Mouse (Mus musculus) heart, postnatal 0 days (tissue): Measurements from ENCODE around the gene Lins1.

Experiments
- CTCF ChIP-seq: IDR thresholded peaks from 2 replicates; pipeline ENCODE4 v1.5.1; 2016; ENCODE audit warnings: antibody characterized with exemption, control low read depth, low read depth
- EP300 ChIP-seq: IDR thresholded peaks from 2 replicates; pipeline ENCODE4 v1.6.1; 2016; ENCODE audit warnings: antibody characterized with exemption, low read depth

DNA sequence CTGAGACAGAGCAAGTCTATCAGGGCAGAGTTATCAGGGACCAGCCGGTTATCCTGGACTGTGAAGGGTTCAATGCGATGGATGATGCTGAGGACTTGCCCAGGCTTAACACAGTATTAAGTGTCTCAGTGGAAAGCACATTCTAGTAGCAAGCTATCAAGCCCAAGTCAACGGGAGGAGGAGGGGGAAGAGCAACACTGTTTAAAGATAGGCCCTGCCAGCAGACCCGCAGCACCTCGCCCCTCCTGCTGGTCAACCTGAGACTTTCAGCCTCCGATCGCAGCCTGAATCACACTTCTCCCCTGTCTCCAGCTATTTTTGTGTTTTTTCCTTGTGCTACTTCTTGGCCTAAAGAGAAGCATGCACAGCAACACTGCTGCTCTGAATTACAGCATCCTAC, 29.4 kb upstream of the Lins1 start:
- TF ChIP-seq CTCF (peak; percentile 15; the same call in 1 of the 2 replicates), EP300 (no peak)
